Mouse (Mus musculus) B cell, adult 2 months (primary cell): ENCODE measurements around the gene Tmem213.

Experiments used
- DNase-seq, 2 experiments: peaks; one replicate each; pipeline ENCODE4 v3.0.0; 2022

Tmem213 gene

DNA sequence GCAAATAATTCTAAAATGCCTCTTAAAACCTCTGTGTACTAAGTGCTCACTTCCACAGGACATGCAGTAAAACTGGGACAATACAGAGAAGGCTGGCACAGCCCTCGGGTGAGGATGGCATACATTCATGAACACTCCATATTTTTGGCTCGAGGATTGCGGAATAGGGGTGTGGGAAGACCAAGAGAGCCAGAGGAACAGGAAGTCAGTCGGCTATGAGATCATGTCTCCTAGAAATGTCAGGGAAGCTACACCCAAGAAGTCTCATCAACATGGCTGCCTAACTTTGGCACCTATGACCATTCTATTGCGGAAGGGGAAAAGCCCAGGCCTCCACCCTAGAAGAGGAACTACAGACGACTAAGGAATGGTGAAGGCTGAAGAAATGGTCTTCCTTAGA lies 9.3 kb downstream of the Tmem213 start:
- DNase-seq = no peak

GRCm38 (mm10) chr6:38120681-38121371 lies 11.8 kb downstream of the Tmem213 start:
- DNase-seq = no peak

DNA sequence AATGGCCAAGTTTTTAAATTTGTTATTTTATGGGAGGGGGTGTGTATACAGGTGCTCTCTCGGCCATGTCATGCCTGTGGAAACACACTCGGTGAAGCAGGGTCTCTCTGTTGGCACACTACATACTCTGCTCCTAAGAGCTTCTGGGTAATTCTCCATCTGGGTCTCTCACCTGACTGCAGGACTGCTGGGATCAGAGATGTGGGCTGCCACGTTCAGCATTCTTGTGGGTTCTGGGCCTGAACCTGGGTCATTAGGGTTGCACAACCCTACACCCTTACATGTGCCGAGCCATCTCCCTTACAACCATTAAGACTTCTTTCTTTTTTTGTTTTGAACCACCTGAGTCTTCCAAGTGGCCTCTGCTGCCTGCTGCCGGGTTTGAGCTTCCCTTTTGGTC lies 12.8 kb downstream of the Tmem213 start:
- no peak for DNase-seq

GRCm38 (mm10) chr6:38122791-38123190 lies 13.7 kb downstream of the Tmem213 start:
- DNase-seq = no peak

DNA sequence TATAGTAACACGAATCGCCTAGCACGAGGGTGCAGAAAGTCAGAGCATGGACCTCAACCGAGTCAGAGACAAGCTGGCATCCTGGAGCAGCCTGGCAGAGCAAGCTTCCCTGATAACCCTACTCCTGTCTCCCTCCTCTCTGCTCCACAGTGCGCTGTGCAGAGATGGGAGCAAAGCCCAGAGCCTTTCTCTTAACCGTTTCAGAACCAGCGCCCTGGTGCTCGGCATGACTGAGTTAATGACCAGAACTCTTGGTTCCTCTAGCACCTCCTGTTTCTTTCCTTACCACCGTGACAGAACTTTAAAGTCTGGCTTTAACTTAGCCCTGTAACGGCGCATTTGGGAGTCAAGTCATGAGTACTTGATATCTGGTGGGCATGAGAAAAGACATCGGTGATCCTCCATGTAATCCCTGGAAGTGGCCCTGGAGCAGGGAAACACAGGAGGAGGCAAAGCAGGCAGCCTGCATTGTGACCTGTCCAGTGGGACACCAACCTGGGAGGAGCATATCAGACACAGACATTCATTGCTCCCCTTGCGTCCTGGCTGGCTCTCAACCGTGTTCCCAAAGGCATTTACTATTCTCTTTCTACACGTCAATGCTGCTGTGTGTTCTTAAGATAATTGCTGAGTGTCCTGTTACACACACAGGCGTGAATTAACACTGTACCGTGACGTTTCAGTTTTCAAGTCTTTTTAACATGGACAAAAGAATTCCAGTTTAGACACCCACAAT lies 14.6 kb downstream of the Tmem213 start:
- DNase-seq = no peak

DNA sequence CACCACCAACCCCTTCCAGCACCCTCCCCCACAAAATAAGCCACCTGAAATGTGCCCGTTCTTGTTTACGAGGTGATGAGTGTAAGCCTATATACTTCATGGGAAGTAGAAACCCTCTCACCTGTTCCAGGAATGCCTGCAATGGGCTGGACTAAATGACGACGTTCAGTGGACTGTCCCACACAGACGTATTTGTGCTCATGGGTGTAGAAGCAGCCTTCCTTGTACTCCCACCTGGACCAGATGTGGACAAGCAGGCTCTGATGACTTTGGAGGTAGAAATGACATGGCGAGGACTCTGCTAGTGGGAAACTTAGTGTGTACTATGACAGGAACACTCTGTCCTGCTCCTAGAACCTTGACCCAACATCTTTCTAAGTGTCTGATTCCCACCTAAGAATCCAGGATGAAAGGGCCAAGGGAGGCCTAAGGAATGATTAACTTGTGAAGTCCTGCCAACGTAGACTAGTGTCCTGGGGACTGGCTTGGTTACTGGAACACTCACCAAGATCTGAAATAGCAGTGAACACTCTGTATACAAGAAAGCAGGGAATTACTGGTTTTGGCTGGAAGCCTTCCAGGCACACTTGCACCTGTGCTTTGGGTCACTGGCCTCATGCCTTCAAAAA lies 15.3 kb downstream of the Tmem213 start, which contains the start of gene Atp6v0a4:
Gene Atp6v0a4, minus strand, starts transcription at position 380 of the 629 bp plus-strand sequence.
- DNase-seq = no peak

DNA sequence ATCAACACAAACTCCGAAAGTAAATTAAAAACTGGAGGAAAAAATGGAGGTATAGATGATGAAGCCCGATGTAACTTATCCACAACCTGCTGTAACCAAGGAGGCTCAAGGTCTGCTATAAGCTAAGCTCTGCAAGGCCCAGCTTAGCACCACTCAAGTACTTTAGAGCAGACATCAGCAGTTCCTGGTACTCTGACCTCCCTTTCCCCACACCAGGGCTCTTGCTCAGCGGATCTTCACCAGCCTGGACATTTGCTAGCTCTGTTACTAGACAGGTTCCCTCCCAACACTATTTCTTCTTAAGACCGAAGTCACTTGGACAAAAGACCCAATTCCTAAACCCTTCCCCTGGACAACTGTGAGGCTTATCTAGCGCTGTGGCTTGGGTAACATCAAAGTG lies 15.8 kb downstream of the Tmem213 start:
- no peak for DNase-seq

GRCm38 (mm10) chr6:38125462-38125861 lies 16.4 kb downstream of the Tmem213 start:
- no peak for DNase-seq

DNA sequence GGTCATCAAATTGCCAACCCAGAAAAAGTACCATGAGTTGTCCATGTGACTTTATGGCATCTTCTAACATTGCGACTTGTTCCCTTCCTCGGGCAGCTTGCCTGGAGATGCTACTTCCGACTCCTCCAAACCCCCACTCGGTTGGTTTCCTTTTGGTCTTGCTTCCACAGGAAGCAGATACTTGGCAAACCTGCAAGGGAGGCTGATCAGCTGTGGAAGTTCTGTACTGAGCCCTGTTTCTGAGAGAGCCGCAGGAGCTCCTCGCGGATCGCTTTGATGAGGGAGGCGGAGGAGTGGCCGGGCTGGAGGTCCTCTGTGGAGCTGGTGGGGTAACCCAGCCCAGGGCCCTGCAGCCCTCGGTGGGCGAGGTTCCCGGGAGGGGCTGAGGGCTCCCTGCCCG lies 19.1 kb downstream of the Tmem213 start:
- no peak for DNase-seq

GRCm38 (mm10) chr6:38129883-38130282 lies 20.8 kb downstream of the Tmem213 start:
- DNase-seq = no peak

GRCm38 (mm10) chr6:38131801-38132231 lies 22.8 kb downstream of the Tmem213 start:
- DNase-seq = no peak

- no peak for DNase-seq
These were observed 25.9 kb downstream of the Tmem213 start for GRCm38 (mm10) chr6:38134806-38135559.

DNA sequence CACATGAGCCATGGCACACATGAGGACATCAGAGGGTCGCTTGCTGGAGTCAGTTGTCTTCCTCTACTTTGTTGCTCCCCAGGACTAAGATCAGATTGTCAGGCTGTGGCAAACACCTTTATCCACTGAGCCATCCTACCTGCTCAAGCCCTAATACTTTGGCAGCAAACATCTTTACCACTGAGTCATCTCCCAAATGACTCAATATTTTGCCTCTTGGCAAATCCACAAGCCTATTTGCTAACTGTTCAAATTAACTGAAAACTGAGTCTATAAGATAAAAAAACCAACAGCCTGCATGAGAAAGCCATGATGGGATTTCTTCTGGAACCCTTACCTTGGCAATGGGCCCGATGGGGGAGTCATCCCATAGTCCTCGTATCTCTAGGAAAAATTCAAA lies 30.0 kb downstream of the Tmem213 start:
- DNase-seq = no peak

DNA sequence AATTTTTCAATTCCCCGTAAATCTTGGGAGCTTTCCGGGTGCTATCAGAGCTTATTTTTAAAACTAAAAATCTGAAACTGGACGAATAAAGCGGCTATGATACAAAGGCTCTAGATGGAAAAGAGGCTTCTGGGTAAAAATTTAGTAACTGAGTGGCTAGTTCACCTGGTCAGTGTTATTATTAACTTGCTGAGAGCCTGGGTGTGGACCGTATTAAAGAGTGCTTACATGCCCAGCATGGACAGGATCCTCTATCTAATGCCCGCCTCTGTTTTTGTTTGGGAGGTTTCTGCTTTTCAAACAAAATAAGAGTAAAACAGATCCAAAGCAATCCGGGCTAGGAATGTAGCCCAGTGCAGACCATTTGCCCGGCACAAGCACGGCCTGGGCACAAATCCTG lies 31.3 kb downstream of the Tmem213 start:
- no peak for DNase-seq

GRCm38 (mm10) chr6:38144161-38144998 lies 35.3 kb downstream of the Tmem213 start:
- DNase-seq = no peak

DNA sequence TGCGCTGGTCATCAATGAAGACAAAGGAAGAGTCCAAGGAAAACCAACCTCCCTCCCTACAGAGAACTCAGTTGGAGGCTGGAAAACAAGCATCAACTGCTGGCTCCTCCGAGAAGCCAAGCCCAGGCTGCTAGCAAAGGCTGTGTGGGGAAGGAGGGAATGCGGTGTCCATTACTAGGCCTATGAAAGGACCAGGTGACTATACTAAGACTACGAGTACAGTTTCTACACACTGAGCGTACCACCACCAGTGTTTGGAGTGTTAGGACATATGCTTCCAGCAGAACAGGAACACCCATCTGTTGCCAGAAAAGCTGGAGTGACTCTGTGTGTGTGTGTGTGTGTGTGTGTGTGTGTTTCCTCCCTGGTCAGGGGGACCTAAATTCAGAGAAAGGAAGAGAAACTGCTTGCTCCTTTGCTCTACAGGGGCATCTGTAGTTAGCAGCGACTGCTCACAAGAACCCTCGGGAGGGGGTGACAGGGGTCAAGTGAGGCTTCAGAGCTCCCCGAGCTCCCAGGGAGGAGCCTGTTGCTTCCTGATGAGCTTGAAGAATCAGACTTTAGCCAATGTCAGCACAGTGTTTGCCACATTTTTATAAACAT lies 36.5 kb downstream of the Tmem213 start:
- no peak for DNase-seq

DNA sequence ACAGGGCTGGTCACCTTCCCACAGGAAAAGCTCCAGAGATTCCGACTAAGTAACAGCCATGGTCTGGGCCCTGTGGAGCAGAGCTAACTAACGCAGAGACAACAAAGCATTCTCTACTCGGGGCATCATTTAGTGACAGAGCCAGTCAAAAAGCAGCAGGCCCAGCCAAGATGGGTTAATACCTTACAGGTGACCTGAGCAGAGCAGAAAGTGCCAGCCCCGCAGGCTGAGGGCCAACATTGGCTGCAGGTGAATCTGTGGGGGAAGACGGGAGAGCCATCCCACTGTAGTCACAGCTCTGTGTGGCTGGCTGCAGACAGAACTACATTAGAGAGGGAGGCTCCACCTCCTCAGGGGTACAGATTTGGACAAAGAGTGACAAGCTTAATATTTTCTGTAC lies 38.2 kb downstream of the Tmem213 start:
- DNase-seq = no peak

- DNase-seq = no peak
These were observed 39.6 kb downstream of the Tmem213 start for GRCm38 (mm10) chr6:38148626-38149025.

GRCm38 (mm10) chr6:38149483-38149882 lies 40.4 kb downstream of the Tmem213 start:
- DNase-seq = no peak

DNA sequence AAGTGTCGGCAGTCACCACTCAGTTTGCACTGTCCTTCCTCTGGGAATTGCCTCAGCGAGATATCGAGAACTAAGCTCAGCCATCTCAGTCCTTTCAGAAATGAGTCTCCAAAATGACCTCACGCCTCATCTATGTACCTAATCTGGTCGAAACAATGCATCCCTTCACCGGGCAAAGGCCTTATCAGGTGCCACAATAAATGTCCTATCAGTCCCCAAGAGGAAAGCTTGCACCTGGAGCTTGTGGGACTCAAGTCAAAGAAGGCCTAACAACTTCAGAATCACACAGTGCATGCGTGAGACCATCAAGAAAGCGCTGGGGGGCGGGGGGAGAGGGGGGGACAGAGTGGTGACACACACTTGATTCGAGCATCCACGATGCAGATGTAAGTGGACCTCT lies 43.2 kb downstream of the Tmem213 start:
- no peak for DNase-seq

- DNase-seq = no peak
These were observed 47.1 kb downstream of the Tmem213 start for GRCm38 (mm10) chr6:38156204-38156603.

DNA sequence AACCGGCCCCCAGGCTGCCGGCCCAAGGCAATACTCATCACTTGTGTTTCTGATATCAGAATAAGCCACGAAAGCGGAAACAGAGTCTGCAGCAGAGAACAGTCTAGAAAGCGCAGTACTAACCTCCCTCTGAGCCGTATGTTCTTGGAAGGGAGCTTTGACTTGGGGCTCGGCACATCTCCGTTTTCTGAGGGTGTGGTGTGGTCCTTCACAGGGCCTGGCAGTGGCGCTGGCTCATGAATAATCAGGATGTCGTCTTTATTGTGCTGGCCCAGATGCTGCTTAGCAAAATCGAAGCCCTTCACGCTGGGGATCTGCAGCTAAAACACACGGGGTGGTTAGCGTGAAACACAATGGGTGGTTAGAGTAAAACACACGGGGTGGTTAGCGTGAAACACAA lies 48.9 kb downstream of the Tmem213 start:
- no peak for DNase-seq
